Mouse (Mus musculus): Measurements from ENCODE around the gene Cntnap1.

Cntnap1 gene

GRCm38 (mm10) chr11:101186526-101187247, 16.4 kb downstream of the Cntnap1 start:
- no peak for DNase-seq

- DNase-seq: no peak
Observed at GRCm38 (mm10) chr11:101187541-101187940, 17.2 kb downstream of the Cntnap1 start.

GRCm38 (mm10) chr11:101188166-101188805, 18.0 kb downstream of the Cntnap1 start:
- DNase-seq: no peak

GRCm38 (mm10) chr11:101189495-101190180, 19.3 kb downstream of the Cntnap1 start:
- peak; percentile 44 for DNase-seq

GRCm38 (mm10) chr11:101190181-101190912, 20.0 kb downstream of the Cntnap1 start:
- no peak for DNase-seq

- DNase-seq: no peak
Observed at GRCm38 (mm10) chr11:101190913-101191907, 20.9 kb downstream of the Cntnap1 start.

GRCm38 (mm10) chr11:101191919-101192470, 21.7 kb downstream of the Cntnap1 start:
- no peak for DNase-seq

GRCm38 (mm10) chr11:101192646-101193045, 22.3 kb downstream of the Cntnap1 start:
- DNase-seq: no peak

- no peak for DNase-seq
Observed at GRCm38 (mm10) chr11:101193076-101193475, 22.8 kb downstream of the Cntnap1 start.

- DNase-seq: no peak
Observed at GRCm38 (mm10) chr11:101194137-101194536, 23.8 kb downstream of the Cntnap1 start.

- DNase-seq: no peak
Observed at GRCm38 (mm10) chr11:101194643-101195042, 24.3 kb downstream of the Cntnap1 start.

GRCm38 (mm10) chr11:101195101-101195500, 24.8 kb downstream of the Cntnap1 start:
- no peak for DNase-seq

- DNase-seq: no peak
Observed at GRCm38 (mm10) chr11:101195571-101195970, 25.2 kb downstream of the Cntnap1 start.

GRCm38 (mm10) chr11:101196175-101196574, 25.9 kb downstream of the Cntnap1 start:
- DNase-seq: no peak

GRCm38 (mm10) chr11:101199555-101199954, 29.2 kb downstream of the Cntnap1 start:
- no peak for DNase-seq

GRCm38 (mm10) chr11:101200986-101201385, 30.7 kb downstream of the Cntnap1 start:
- DNase-seq: no peak

GRCm38 (mm10) chr11:101211970-101212369, 41.6 kb downstream of the Cntnap1 start:
- DNase-seq: peak; percentile 88

GRCm38 (mm10) chr11:101216936-101217335, 46.6 kb downstream of the Cntnap1 start:
- peak; percentile 71 for DNase-seq

GRCm38 (mm10) chr11:101218436-101219055, 48.2 kb downstream of the Cntnap1 start:
- DNase-seq: peak; percentile 70

GRCm38 (mm10) chr11:101220853-101221252, 50.5 kb downstream of the Cntnap1 start:
- no peak for DNase-seq

All from kidney, adult 9 months (tissue).